Mouse (Mus musculus): ENCODE results near the gene Bpnt1. TPM values are rescaled to one million over a fixed set of nuclear protein-coding genes. Genes with fewer than 3 reads are reported as not detected.

Gene Bpnt1
- polyA plus RNA-seq, 1 experiment from 2014 or later = 21.7 TPM

DNA sequence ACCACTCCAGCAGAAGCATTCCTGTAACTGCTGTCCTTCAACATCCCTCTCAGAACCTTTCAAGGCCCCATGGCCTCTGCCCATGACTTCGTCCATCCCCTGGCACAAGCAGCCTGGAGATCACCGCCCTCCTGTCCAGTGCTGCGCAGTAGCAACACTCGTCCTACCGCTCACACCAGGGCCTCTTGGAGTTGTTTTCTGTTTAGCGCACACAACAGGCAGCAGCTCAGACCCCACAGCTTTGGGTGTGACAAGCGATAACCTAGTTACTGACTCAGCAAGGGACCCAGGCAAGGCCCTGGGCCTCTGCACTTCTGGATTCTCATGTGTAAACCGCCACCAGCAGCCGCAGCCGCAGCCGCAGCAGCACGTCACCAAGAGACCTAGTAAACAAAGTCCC lies 25.1 kb upstream of the Bpnt1 start:
- Histone ChIP-seq H3K4me1 (ENCODE audit: insufficient read depth) (no peaks in the 10 kb centered on the region), H3K4me2 (ENCODE audit: low read depth, low read length) (no peak overlapping the region), H3K9ac (replicated peaks) (no peak overlapping the region), H3K27me3 (ENCODE audit: insufficient read depth, low read length) (no peaks in the 10 kb centered on the region), H3K4me3 (ENCODE audit: low read depth, low read length) (no peak overlapping the region), H3K27ac (ENCODE audit: low read depth) (no peak overlapping the region), H3K9me3 (ENCODE audit: low read length) (no peaks in the 10 kb centered on the region), H3K36me3 (replicated peaks; ENCODE audit: insufficient read depth, low read length) (peaks cover 16% of the 10 kb centered on the region; the same call in 1 of the 2 replicates)
- ATAC-seq = no peak
- no peak for DNase-seq
- TF ChIP-seq EP300 (IDR thresholded peaks at IDR 0.05; ENCODE audit: low read depth) (no peak), CTCF (IDR thresholded peaks at IDR 0.05; ENCODE audit: low read depth) (no peak)
- 91% methylated on average over 12 of the region's 12 CpGs for WGBS (ENCODE audit: insufficient replicate concordance)

DNA sequence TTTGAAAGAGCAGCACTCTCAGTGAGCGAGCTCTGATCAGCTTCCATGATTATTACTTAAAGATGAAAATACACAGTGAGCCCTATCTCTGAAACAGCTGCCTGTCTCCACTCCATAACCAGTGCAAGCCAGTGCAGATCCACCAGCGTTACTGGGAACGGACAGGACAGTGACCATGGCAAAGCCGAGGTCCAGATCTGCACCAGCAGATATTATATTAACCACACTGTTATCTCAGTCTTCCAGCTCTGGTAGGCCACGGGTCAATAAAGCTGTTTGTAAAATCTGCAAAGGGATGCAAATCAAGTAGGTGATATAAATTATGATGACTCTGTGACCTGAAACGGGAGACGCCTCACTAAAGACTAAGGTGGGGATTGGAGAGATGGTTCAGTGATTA lies 24.3 kb upstream of the Bpnt1 start:
- Histone ChIP-seq H3K9me3 (ENCODE audit: low read length) (no peaks in the 10 kb centered on the region), H3K27me3 (ENCODE audit: insufficient read depth, low read length) (no peaks in the 10 kb centered on the region), H3K36me3 (replicated peaks; ENCODE audit: insufficient read depth, low read length) (peaks cover 19% of the 10 kb centered on the region; the same call in 1 of the 2 replicates), H3K4me2 (ENCODE audit: low read depth, low read length) (no peak overlapping the region), H3K27ac (ENCODE audit: low read depth) (no peak overlapping the region), H3K9ac (replicated peaks) (no peak overlapping the region), H3K4me1 (ENCODE audit: insufficient read depth) (no peaks in the 10 kb centered on the region), H3K4me3 (ENCODE audit: low read depth, low read length) (no peak overlapping the region)
- TF ChIP-seq EP300 (IDR thresholded peaks at IDR 0.05; ENCODE audit: low read depth) (no peak), CTCF (IDR thresholded peaks at IDR 0.05; ENCODE audit: low read depth) (no peak)
- ATAC-seq (no peak), DNase-seq (no peak)
- WGBS (ENCODE audit: insufficient replicate concordance) = 77% methylated on average over 7 of the region's 7 CpGs

DNA sequence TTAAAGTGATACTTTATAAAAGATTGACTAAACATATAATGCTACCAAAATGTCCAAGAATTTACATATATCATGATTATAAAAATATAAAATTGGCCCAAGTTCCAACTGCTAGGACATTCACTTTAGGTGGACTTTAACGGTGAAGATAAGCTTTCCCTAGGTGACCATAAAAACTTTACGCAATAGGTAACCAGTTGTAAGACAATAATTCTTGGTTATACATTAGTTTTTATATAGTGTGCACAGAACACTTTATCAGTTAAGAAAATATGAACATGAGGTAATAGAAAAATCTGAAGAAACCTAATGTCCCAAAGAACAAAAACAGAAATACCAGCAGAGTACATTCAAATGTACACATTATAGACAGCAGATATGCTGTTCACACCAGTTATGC lies 23.6 kb upstream of the Bpnt1 start:
- Histone ChIP-seq H3K27me3 (ENCODE audit: insufficient read depth, low read length) (no peaks in the 10 kb centered on the region), H3K4me3 (ENCODE audit: low read depth, low read length) (no peak overlapping the region), H3K36me3 (replicated peaks; ENCODE audit: insufficient read depth, low read length) (peaks cover 18% of the 10 kb centered on the region; the same call in 1 of the 2 replicates), H3K9ac (replicated peaks) (no peak overlapping the region), H3K4me1 (ENCODE audit: insufficient read depth) (no peaks in the 10 kb centered on the region), H3K9me3 (ENCODE audit: low read length) (no peaks in the 10 kb centered on the region), H3K27ac (ENCODE audit: low read depth) (no peak overlapping the region), H3K4me2 (ENCODE audit: low read depth, low read length) (no peak overlapping the region)
- TF ChIP-seq EP300 (IDR thresholded peaks at IDR 0.05; ENCODE audit: low read depth) = no peak
- TF ChIP-seq CTCF (IDR thresholded peaks at IDR 0.05; ENCODE audit: low read depth) = no peak
- WGBS (ENCODE audit: insufficient replicate concordance) = 87% methylated on average over 2 of the region's 2 CpGs
- ATAC-seq = no peak
- no peak for DNase-seq

DNA sequence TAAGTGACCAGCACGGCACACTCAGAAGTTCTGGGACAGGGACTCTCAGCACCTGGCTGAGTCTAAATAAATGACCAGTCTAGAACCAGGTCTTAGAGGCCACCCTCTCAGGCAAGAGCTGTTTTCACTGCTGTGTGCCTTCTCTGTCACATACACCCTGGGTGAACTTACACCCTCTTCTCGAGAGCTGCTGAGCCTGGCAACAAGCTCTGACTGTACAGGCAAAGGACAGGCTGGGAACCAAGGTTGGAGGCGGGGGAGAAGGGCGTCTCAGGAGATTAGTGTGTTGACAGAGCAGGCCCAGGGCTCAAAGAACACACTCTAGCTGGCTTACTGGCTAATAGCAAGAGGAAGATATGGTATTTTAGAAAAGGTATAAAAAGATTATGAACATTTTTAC lies 23.0 kb upstream of the Bpnt1 start:
- Histone ChIP-seq H3K27me3 (ENCODE audit: insufficient read depth, low read length) (no peaks in the 10 kb centered on the region), H3K27ac (ENCODE audit: low read depth) (no peak overlapping the region), H3K4me2 (ENCODE audit: low read depth, low read length) (no peak overlapping the region), H3K4me3 (ENCODE audit: low read depth, low read length) (no peak overlapping the region), H3K36me3 (replicated peaks; ENCODE audit: insufficient read depth, low read length) (peaks cover 23% of the 10 kb centered on the region; the same call in 1 of the 2 replicates), H3K9me3 (ENCODE audit: low read length) (no peaks in the 10 kb centered on the region), H3K4me1 (ENCODE audit: insufficient read depth) (no peaks in the 10 kb centered on the region), H3K9ac (replicated peaks) (no peak overlapping the region)
- TF ChIP-seq CTCF (IDR thresholded peaks at IDR 0.05; ENCODE audit: low read depth) (no peak), EP300 (IDR thresholded peaks at IDR 0.05; ENCODE audit: low read depth) (no peak)
- 62% methylated on average over 4 of the region's 4 CpGs for WGBS (ENCODE audit: insufficient replicate concordance)
- DNase-seq (no peak), ATAC-seq (peak; percentile 21; the same call in 1 of the 2 replicates)

- 78% methylated on average over 9 of the region's 9 CpGs for WGBS (ENCODE audit: insufficient replicate concordance)
- TF ChIP-seq EP300 (IDR thresholded peaks at IDR 0.05; ENCODE audit: low read depth) (no peak), CTCF (IDR thresholded peaks at IDR 0.05; ENCODE audit: low read depth) (no peak)
- H3K27me3 ChIP-seq (ENCODE audit: insufficient read depth, low read length) = no peaks in the 10 kb centered on the region
- H3K36me3 ChIP-seq (replicated peaks; ENCODE audit: insufficient read depth, low read length) = peaks cover 35% of the 10 kb centered on the region
- no peaks in the 10 kb centered on the region for H3K4me1 ChIP-seq (ENCODE audit: insufficient read depth)
- DNase-seq (no peak), ATAC-seq (no peak)
- no peak overlapping the region for H3K27ac ChIP-seq (ENCODE audit: low read depth)
- H3K4me3 ChIP-seq (ENCODE audit: low read depth, low read length) = no peak overlapping the region
- no peak overlapping the region for H3K9ac ChIP-seq (replicated peaks)
- H3K9me3 ChIP-seq (ENCODE audit: low read length) = no peaks in the 10 kb centered on the region
- no peak overlapping the region for H3K4me2 ChIP-seq (ENCODE audit: low read depth, low read length)
Observed at GRCm38 (mm10) chr1:185311949-185312348, 20.0 kb upstream of the Bpnt1 start.

GRCm38 (mm10) chr1:185314546-185314945 lies 17.4 kb upstream of the Bpnt1 start:
- H3K4me3 ChIP-seq (ENCODE audit: low read depth, low read length) = no peak overlapping the region
- H3K27ac ChIP-seq (ENCODE audit: low read depth) = no peak overlapping the region
- DNase-seq (no peak), ATAC-seq (no peak)
- H3K9me3 ChIP-seq (ENCODE audit: low read length) = no peaks in the 10 kb centered on the region
- H3K4me2 ChIP-seq (ENCODE audit: low read depth, low read length) = no peak overlapping the region
- H3K9ac ChIP-seq (replicated peaks) = no peak overlapping the region
- no peaks in the 10 kb centered on the region for H3K4me1 ChIP-seq (ENCODE audit: insufficient read depth)
- TF ChIP-seq CTCF (IDR thresholded peaks at IDR 0.05; ENCODE audit: low read depth) (no peak), EP300 (IDR thresholded peaks at IDR 0.05; ENCODE audit: low read depth) (no peak)
- no peaks in the 10 kb centered on the region for H3K27me3 ChIP-seq (ENCODE audit: insufficient read depth, low read length)
- WGBS (ENCODE audit: insufficient replicate concordance) = 83% methylated on average over 4 of the region's 4 CpGs
- H3K36me3 ChIP-seq (replicated peaks; ENCODE audit: insufficient read depth, low read length) = peaks cover 45% of the 10 kb centered on the region
